Mouse (Mus musculus): ENCODE data around the gene BC005537.

DNA sequence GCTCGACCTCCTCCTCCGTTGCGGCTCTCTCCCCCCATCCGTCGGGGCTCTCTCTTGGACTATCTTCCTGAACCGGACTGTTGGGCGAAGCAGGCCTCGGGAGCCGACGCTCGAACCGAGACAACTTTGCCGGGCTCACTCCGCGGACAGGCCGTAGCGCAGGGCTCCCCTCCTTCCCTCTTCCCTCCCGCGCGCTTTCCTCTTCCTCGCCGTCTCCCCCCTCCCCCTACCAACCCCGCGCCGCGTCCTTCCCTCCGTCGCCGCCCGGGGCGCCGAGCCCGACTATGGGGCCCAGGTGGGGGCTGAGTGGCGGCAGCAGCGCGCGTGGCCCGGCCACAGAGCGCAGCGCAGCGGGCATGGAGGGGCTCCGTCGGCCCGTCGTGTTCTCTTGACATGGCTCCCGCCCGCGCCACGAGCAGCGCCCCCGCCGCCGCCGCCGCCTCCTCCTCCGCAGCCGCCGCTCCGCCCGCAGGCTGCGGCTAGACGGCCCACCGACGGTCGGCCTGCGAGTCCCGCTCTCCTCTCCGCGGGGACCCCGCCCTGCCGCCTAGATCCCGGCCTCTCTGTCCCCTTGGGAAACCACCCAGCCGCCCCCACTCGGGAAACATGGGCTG lies at the start of gene BC005537:
- TF ChIP-seq EP300 (IDR thresholded peaks at IDR 0.05; ENCODE audit: low read depth) (no peak), CTCF (IDR thresholded peaks at IDR 0.05; ENCODE audit: low read depth) (no peak; the same call in 1 of the 2 replicates)
